Mouse (Mus musculus) kidney, postnatal 0 days (tissue): ENCODE results near the gene Clstn1. TPM values are rescaled to one million over a fixed set of nuclear protein-coding genes. Genes with fewer than 3 reads are reported as not detected.

Experiments
- ATAC-seq: fragments of 200-750 bp; cut with Nextera tagmentation; replicated peaks from 2 replicates; pipeline ENCODE4 v1.8.0; 2017; ENCODE audit warnings: low read depth, moderate number of reproducible peaks, moderate TSS enrichment, moderate library complexity; ENCODE audit not compliant: low FRiP score
- DNase-seq: peaks from one replicate; pipeline ENCODE4 v3.0.0-alpha.2; 2016; ENCODE audit warnings: low spot score
- H3K27ac ChIP-seq: fragments of 300-500 bp; sonication (generic); 2 replicates; pipeline ENCODE4 v1.5.1; 2014; ENCODE audit warnings: mild to moderate bottlenecking
- H3K27me3 ChIP-seq: fragments of 300-500 bp; sonication (generic); 2 replicates; pipeline ENCODE4 v1.6.1; 2014; ENCODE audit warnings: low read length, mixed read lengths; ENCODE audit not compliant: insufficient read depth
- H3K36me3 ChIP-seq: fragments of 300-500 bp; sonication (generic); 2 replicates; pipeline ENCODE4 v1.6.1; 2014; ENCODE audit warnings: low read length, mixed read lengths; ENCODE audit not compliant: insufficient read depth
- H3K4me1 ChIP-seq: fragments of 300-500 bp; sonication (generic); replicated peaks from 2 replicates; pipeline ENCODE4 v1.6.1; 2014; ENCODE audit warnings: antibody characterized with exemption, low read length, mixed read lengths; ENCODE audit not compliant: insufficient read depth
- H3K4me2 ChIP-seq: fragments of 300-500 bp; sonication (generic); 2 replicates; pipeline ENCODE4 v1.6.1; 2014; ENCODE audit warnings: mild to moderate bottlenecking, low read length, moderate library complexity, mixed read lengths
- H3K4me3 ChIP-seq: fragments of 300-500 bp; sonication (generic); replicated peaks from 2 replicates; pipeline ENCODE4 v1.5.1; 2014; ENCODE audit warnings: low read depth, low read length
- H3K9ac ChIP-seq: fragments of 300-500 bp; sonication (generic); 2 replicates; pipeline ENCODE4 v1.6.1; 2014; ENCODE audit warnings: low read depth, low read length
- H3K9me3 ChIP-seq: fragments of 300-500 bp; sonication (generic); replicated peaks from 2 replicates; pipeline ENCODE4 v1.6.1; 2016; ENCODE audit warnings: low read length, inconsistent platforms, mixed read lengths
- CTCF ChIP-seq: IDR thresholded peaks from 2 replicates; pipeline ENCODE4 v1.5.1; 2016; ENCODE audit warnings: antibody characterized with exemption, low read depth, mild to moderate bottlenecking, moderate library complexity
- WGBS: fragments of 180-500 bp; shearing (Covaris S2); extraction: QIAGEN DNeasy Blood & Tissue Kit; methylation state at CpG from one replicate; pipeline ENCODE4 v1.1.7; 2014; 5-methylcytosine and 5-hydroxymethylcytosine counted together
- polyA plus RNA-seq: library from polyadenylated mRNA; unstranded; fragments of >200 nt; fragmentation: Nextera tagmentation; extraction: Ambion mirVana; gene quantifications from 2 replicates; pipeline ENCODE4 v1.2.1, GENCODE M21; 2015

Gene Clstn1
- polyA plus RNA-seq, 1 experiment from 2014 or later: 43.9 TPM

- DNase-seq: peak; percentile 16
- no peak for TF ChIP-seq CTCF
- Histone ChIP-seq H3K27ac (no peak overlapping the region), H3K9me3 (no peaks in the 10 kb centered on the region), H3K4me2 (no peak overlapping the region), H3K4me3 (no peak overlapping the region), H3K27me3 (no peaks in the 10 kb centered on the region), H3K36me3 (no peaks in the 10 kb centered on the region), H3K9ac (no peak overlapping the region), H3K4me1 (0 out of 2 replicates have a peak, but pooled peaks cover 3% of the 10 kb centered on the region)
- WGBS: 37% methylated on average over 4 of the region's 4 CpGs
- no peak for ATAC-seq
Measured at GRCm38 (mm10) chr4:149601484-149601883, 15.2 kb downstream of the Clstn1 start.

DNA sequence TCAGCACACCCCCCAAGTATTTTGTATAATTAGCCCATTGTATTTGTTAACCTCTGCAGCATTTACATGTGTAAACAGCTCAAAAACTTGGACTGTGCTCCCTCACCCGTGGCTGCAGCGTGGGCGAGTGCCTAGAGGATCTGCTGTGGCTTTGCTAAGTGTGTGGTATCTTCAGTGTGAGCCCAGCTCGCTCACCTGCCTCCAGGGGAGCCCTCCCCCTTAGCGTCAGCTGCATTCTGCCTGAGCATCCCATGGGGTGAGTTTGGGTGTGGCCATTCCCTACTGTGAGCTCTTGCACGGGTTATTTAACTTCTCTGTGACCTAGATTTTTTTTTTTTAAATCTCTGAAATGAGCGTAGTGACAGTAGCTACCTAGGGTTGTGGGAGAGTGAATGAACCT is 16.0 kb downstream of the Clstn1 start:
- WGBS: 39% methylated on average over 7 of the region's 7 CpGs
- H3K4me2 ChIP-seq: no peak overlapping the region
- H3K9ac ChIP-seq: no peak overlapping the region
- H3K27ac ChIP-seq: no peak overlapping the region
- H3K9me3 ChIP-seq: no peaks in the 10 kb centered on the region
- no peak for TF ChIP-seq CTCF
- no peaks in the 10 kb centered on the region for H3K27me3 ChIP-seq
- ATAC-seq (no peak), DNase-seq (no peak)
- H3K36me3 ChIP-seq: no peaks in the 10 kb centered on the region
- no peak overlapping the region for H3K4me3 ChIP-seq
- peaks cover 3% of the 10 kb centered on the region; the same call in 1 of the 2 replicates for H3K4me1 ChIP-seq

GRCm38 (mm10) chr4:149603860-149604259 is 17.6 kb downstream of the Clstn1 start:
- no peak for ATAC-seq
- no peak overlapping the region for H3K9ac ChIP-seq
- no peaks in the 10 kb centered on the region for H3K27me3 ChIP-seq
- no peaks in the 10 kb centered on the region for H3K9me3 ChIP-seq
- H3K4me1 ChIP-seq: peaks cover 3% of the 10 kb centered on the region; the same call in 1 of the 2 replicates
- no peak for TF ChIP-seq CTCF
- no peak overlapping the region for H3K27ac ChIP-seq
- WGBS: 76% methylated on average over 1 of the region's 1 CpGs
- no peak overlapping the region for H3K4me2 ChIP-seq
- no peak overlapping the region for H3K4me3 ChIP-seq
- H3K36me3 ChIP-seq: no peaks in the 10 kb centered on the region
- no peak for DNase-seq

DNA sequence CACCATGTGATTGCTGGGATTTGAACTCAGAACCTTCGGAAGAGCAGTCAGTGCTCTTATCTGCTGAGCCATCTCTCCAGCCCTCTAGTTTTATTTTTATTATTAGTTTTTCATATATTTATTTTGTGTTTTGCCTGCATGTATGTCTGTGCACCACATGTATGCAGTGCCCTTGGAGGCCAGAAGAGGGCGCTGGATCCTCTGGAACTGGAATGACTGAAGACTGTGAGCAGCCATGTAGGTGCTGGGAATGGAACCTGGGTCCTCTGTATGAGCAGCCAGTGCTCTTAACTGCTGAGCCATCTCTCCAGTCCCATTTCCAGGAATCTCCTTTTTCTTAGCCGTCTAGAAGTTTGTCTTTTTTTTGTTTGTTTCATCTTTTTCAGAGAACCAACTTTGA is 18.2 kb downstream of the Clstn1 start:
- no peak overlapping the region for H3K4me3 ChIP-seq
- H3K27me3 ChIP-seq: no peaks in the 10 kb centered on the region
- no peak overlapping the region for H3K4me2 ChIP-seq
- ATAC-seq: no peak
- peaks cover 3% of the 10 kb centered on the region; the same call in 1 of the 2 replicates for H3K4me1 ChIP-seq
- peak; percentile 34 for TF ChIP-seq CTCF
- no peak for DNase-seq
- 83% methylated on average over 3 of the region's 3 CpGs for WGBS
- no peak overlapping the region for H3K9ac ChIP-seq
- no peak overlapping the region for H3K27ac ChIP-seq
- H3K36me3 ChIP-seq: no peaks in the 10 kb centered on the region
- no peaks in the 10 kb centered on the region for H3K9me3 ChIP-seq

DNA sequence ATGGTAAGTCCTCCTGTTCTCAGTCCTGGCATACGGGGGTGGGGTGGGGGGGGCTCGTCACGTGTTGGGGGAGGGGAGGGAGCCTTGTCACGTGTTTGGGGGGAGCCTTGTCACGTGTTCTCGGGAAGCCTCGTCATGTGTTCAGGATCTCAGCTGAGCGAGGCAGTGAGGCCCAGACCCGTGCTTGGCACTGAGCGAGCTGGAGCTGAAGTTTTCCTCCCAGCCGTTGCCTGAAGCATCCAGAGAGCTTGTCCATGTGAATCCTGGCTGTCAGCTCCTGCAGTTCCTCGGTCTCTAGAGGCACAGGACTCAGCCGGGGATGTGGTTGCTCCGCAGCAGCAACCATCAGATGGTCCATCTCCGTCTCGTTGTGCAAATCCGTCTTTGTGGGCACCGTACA is 19.8 kb downstream of the Clstn1 start:
- Histone ChIP-seq H3K9ac (no peak overlapping the region), H3K27me3 (no peaks in the 10 kb centered on the region), H3K4me2 (no peak overlapping the region), H3K4me3 (no peak overlapping the region), H3K9me3 (no peaks in the 10 kb centered on the region), H3K27ac (no peak overlapping the region), H3K4me1 (peaks cover 3% of the 10 kb centered on the region; the same call in 1 of the 2 replicates), H3K36me3 (no peaks in the 10 kb centered on the region)
- no peak for ATAC-seq
- 85% methylated on average over 17 of the region's 18 CpGs for WGBS
- no peak for DNase-seq
- no peak for TF ChIP-seq CTCF

DNA sequence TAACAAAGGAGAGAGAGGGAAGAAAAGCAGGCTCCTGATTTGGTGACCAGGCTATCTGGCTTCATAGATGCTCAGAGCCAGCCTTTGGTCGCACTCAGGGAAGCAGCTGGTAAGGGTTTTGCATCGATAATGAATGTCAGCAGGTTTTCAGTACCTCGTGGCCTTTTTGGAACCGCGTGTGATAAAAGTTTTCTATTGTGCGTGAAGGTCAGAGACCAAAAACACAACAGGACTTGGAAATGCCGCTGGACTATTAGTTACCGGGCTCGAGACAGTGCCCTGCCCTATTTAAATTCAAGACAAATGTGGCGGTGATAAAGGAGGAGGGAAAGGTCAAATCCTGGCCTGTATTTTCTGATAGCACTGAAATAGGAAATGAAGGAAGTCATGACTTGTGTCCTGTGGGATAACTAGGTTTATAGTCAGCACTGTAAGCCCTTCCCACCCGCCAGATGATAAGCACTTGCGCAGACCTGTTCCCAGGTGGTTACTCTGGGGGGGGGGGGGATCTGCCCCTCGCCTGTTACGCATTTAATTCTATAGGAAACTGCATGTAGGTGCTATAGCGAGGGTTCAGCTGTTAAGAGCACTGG is 20.6 kb downstream of the Clstn1 start:
- Histone ChIP-seq H3K27ac (no peak overlapping the region), H3K27me3 (no peaks in the 10 kb centered on the region), H3K4me3 (no peak overlapping the region), H3K9me3 (no peaks in the 10 kb centered on the region), H3K4me1 (no peaks in the 10 kb centered on the region; the same call in 1 of the 2 replicates), H3K4me2 (no peak overlapping the region), H3K9ac (no peak overlapping the region), H3K36me3 (no peaks in the 10 kb centered on the region)
- 64% methylated on average over 14 of the region's 15 CpGs for WGBS
- no peak for ATAC-seq
- DNase-seq: no peak
- no peak for TF ChIP-seq CTCF
